10 mouse cellular contexts compared by ENCODE assay signal in genomic region chr2:25290816-25291130, GRCm38 (mm10). TPM values are rescaled to one million over a fixed set of nuclear protein-coding genes. Genes with fewer than 3 reads are reported as not detected.
A peak's percentile ranks its signal among the peaks of the same experiment; 100 is the strongest.
DNase-seq lines count a peak whose midpoint lies in the region; ATAC-seq and TF ChIP-seq lines count a peak whose summit lies in the region.
"Had no signal": no experiment of that assay in that cellular context is flagged by ENCODE, and none has a peak within 500 bp of the region (broad histone marks: within the 10 kb centered on the region; RNA-seq: fewer than 3 reads in every experiment).

No protein-coding gene starts in this region.

- ATAC-seq in embryonic facial prominence, embryonic 13.5 days (ENCODE audit: insufficient number of reproducible peaks, insufficient read depth, low FRiP score, low TSS enrichment, low read depth) = no peak
- ATAC-seq in intestine, embryonic 14.5 days (replicated peaks; ENCODE audit: low FRiP score, low TSS enrichment, low read depth) = no peak
- ATAC-seq in midbrain, embryonic 14.5 days (ENCODE audit: low FRiP score, low TSS enrichment) = no peak

- no peak for TF ChIP-seq POLR2A in lung, adult 2 months (IDR thresholded peaks at IDR 0.05; ENCODE audit: borderline replicate concordance, extremely low read depth, low read depth, low read length)

- WGBS in lung, adult 2 months = under 1% methylated on average over 18 of the region's 18 CpGs
- WGBS in embryonic facial prominence, embryonic 13.5 days = under 1% methylated on average over 18 of the region's 18 CpGs
- under 1% methylated on average over 18 of the region's 18 CpGs for WGBS in intestine, embryonic 14.5 days
- WGBS in midbrain, embryonic 14.5 days = under 1% methylated on average over 18 of the region's 18 CpGs

- H3K9me3 ChIP-seq in embryonic facial prominence, embryonic 13.5 days = no peaks in the 10 kb centered on the region
- H3K9me3 ChIP-seq in intestine, embryonic 14.5 days (ENCODE audit: control insufficient read depth, low read length) = no peaks in the 10 kb centered on the region
- H3K9me3 ChIP-seq in midbrain, embryonic 14.5 days (ENCODE audit: control insufficient read depth, low read length) = no peaks in the 10 kb centered on the region

- peak; percentile 25 for DNase-seq in lung, adult 2 months
- DNase-seq in lung, postnatal 10 days = no peak
- DNase-seq in intestine, embryonic 14.5 days (ENCODE audit: low spot score) = peak; percentile 63
- DNase-seq in midbrain, embryonic 14.5 days = peak; percentile 47
- no peak for DNase-seq in embryo, embryonic 11 days
- DNase-seq in thymus, postnatal 25 days = no peak
- no peak for DNase-seq in adrenal gland, postnatal 4 days (ENCODE audit: low spot score in 2 of 2)

- peak overlapping the region; percentile 35 for H3K4me3 ChIP-seq in lung, adult 2 months (replicated peaks; ENCODE audit: extremely low read depth, low read depth, low read length)
- H3K4me3 ChIP-seq in embryonic facial prominence, embryonic 13.5 days = peak overlapping the region; percentile 29
- H3K4me3 ChIP-seq in intestine, embryonic 14.5 days (ENCODE audit: low read depth, low read length) = no peak overlapping the region
- H3K4me3 ChIP-seq in midbrain, embryonic 14.5 days (replicated peaks; ENCODE audit: low read depth, low read length) = peak overlapping the region; percentile 22; the same call in 1 of the 2 replicates

- no peak overlapping the region for H3K9ac ChIP-seq in embryonic facial prominence, embryonic 13.5 days
- H3K9ac ChIP-seq in intestine, embryonic 14.5 days (ENCODE audit: low read length) = no peak overlapping the region
- H3K9ac ChIP-seq in midbrain, embryonic 14.5 days (replicated peaks; ENCODE audit: low read length) = no peak overlapping the region

- no peak overlapping the region for H3K27ac ChIP-seq in embryonic facial prominence, embryonic 13.5 days
- no peak overlapping the region for H3K27ac ChIP-seq in intestine, embryonic 14.5 days (ENCODE audit: low read depth)
- H3K27ac ChIP-seq in midbrain, embryonic 14.5 days (replicated peaks; ENCODE audit: low read depth, low read length) = no peak overlapping the region

- peaks cover 22% of the 10 kb centered on the region for H3K4me1 ChIP-seq in lung, adult 2 months (ENCODE audit: control insufficient read depth, insufficient read depth, low read length)
- peaks cover 40% of the 10 kb centered on the region for H3K4me1 ChIP-seq in embryonic facial prominence, embryonic 13.5 days
- H3K4me1 ChIP-seq in intestine, embryonic 14.5 days (replicated peaks; ENCODE audit: control insufficient read depth, insufficient read depth, low read length) = peaks cover 9% of the 10 kb centered on the region; the same call in 1 of the 2 replicates
- 0 out of 2 replicates have a peak, but pooled peaks cover 5% of the 10 kb centered on the region for H3K4me1 ChIP-seq in midbrain, embryonic 14.5 days (ENCODE audit: control insufficient read depth, insufficient read depth, low read length)

- peaks cover 7% of the 10 kb centered on the region for H3K36me3 ChIP-seq in embryonic facial prominence, embryonic 13.5 days
- peaks cover 4% of the 10 kb centered on the region for H3K36me3 ChIP-seq in intestine, embryonic 14.5 days (ENCODE audit: control insufficient read depth, insufficient read depth, low read length)
- H3K36me3 ChIP-seq in midbrain, embryonic 14.5 days (ENCODE audit: control insufficient read depth, insufficient read depth, low read length) = peaks cover 11% of the 10 kb centered on the region

- H3K27me3 ChIP-seq in embryonic facial prominence, embryonic 13.5 days = peaks cover 86% of the 10 kb centered on the region
- peaks cover 63% of the 10 kb centered on the region for H3K27me3 ChIP-seq in intestine, embryonic 14.5 days (replicated peaks; ENCODE audit: control insufficient read depth, insufficient read depth, low read length)
- peaks cover 59% of the 10 kb centered on the region for H3K27me3 ChIP-seq in midbrain, embryonic 14.5 days (ENCODE audit: control insufficient read depth, insufficient read depth, low read length)

- peak overlapping the region; percentile 60 for H3K4me2 ChIP-seq in embryonic facial prominence, embryonic 13.5 days
- H3K4me2 ChIP-seq in intestine, embryonic 14.5 days (ENCODE audit: low read length) = no peak overlapping the region
- peak overlapping the region; percentile 49 for H3K4me2 ChIP-seq in midbrain, embryonic 14.5 days (ENCODE audit: low read length)

- no peak for TF ChIP-seq CTCF in lung, adult 2 months (IDR thresholded peaks at IDR 0.05; ENCODE audit: insufficient read depth, low read length)

RNA-seq across cellular contexts. Expression of gene Lrrc26, which starts 1.1 kb away (rescaled TPM):
- polyA plus RNA-seq in lung, adult 2 months (2012; rRNA removed) = 52.8 and 59.6 TPM in 2 replicates
- polyA plus RNA-seq in embryonic facial prominence, embryonic 13.5 days (2015; fragmentation: Nextera tagmentation; extraction: Ambion mirVana) = 0.22 TPM in 2 replicates
- not detected in 2 replicates for polyA plus RNA-seq in intestine, embryonic 14.5 days (2014; fragmentation: Nextera tagmentation; extraction: Ambion mirVana)
- polyA plus RNA-seq in midbrain, embryonic 14.5 days (2014; fragmentation: Nextera tagmentation; extraction: Ambion mirVana) = 0.30 TPM in 1 of 2 replicates, not detected in the other
- not detected for total RNA-seq in adrenal gland, postnatal 4 days (2021)
- total RNA-seq: layer of hippocampus, adult 8-10 months had no signal

RNA-seq across cellular contexts. Expression of gene Tmem210, which starts 2.8 kb away (rescaled TPM):
- 0.40 TPM in 1 of 2 replicates, not detected in the other for polyA plus RNA-seq in lung, adult 2 months (2012; rRNA removed)
- not detected in 2 replicates for polyA plus RNA-seq in embryonic facial prominence, embryonic 13.5 days (2015; fragmentation: Nextera tagmentation; extraction: Ambion mirVana)
- polyA plus RNA-seq in intestine, embryonic 14.5 days (2014; fragmentation: Nextera tagmentation; extraction: Ambion mirVana) = not detected in 2 replicates
- polyA plus RNA-seq in midbrain, embryonic 14.5 days (2014; fragmentation: Nextera tagmentation; extraction: Ambion mirVana) = not detected in 2 replicates
- total RNA-seq in adrenal gland, postnatal 4 days (2021) = not detected
- total RNA-seq: layer of hippocampus, adult 8-10 months had no signal
- polyA plus RNA-seq: spleen, adult 2 months had no signal

RNA-seq across cellular contexts. Expression of gene Anapc2, which starts 18.5 kb away (rescaled TPM):
- polyA plus RNA-seq in lung, adult 2 months (2012; rRNA removed) = 82.1 and 133 TPM in 2 replicates
- polyA plus RNA-seq in embryonic facial prominence, embryonic 13.5 days (2015; fragmentation: Nextera tagmentation; extraction: Ambion mirVana) = 137 and 143 TPM in 2 replicates
- polyA plus RNA-seq in intestine, embryonic 14.5 days (2014; fragmentation: Nextera tagmentation; extraction: Ambion mirVana) = 100 and 110 TPM in 2 replicates
- 112 and 117 TPM in 2 replicates for polyA plus RNA-seq in midbrain, embryonic 14.5 days (2014; fragmentation: Nextera tagmentation; extraction: Ambion mirVana)
- total RNA-seq in adrenal gland, postnatal 4 days (2021) = 100 to 1,000 TPM; 110 to 115 TPM

RNA-seq across cellular contexts. Expression of gene Ssna1, which starts 18.5 kb away (rescaled TPM):
- 41.6 and 49.5 TPM in 2 replicates for polyA plus RNA-seq in lung, adult 2 months (2012; rRNA removed)
- polyA plus RNA-seq in embryonic facial prominence, embryonic 13.5 days (2015; fragmentation: Nextera tagmentation; extraction: Ambion mirVana) = 231 and 246 TPM in 2 replicates
- 229 and 240 TPM in 2 replicates for polyA plus RNA-seq in intestine, embryonic 14.5 days (2014; fragmentation: Nextera tagmentation; extraction: Ambion mirVana)
- 196 TPM in 2 replicates for polyA plus RNA-seq in midbrain, embryonic 14.5 days (2014; fragmentation: Nextera tagmentation; extraction: Ambion mirVana)
- total RNA-seq in adrenal gland, postnatal 4 days (2021) = 10 to 100 TPM; 56.0 to 56.8 TPM

RNA-seq across cellular contexts. Expression of gene Grin1, which starts 28.2 kb away (rescaled TPM):
- 0.46 and 0.52 TPM in 2 replicates for polyA plus RNA-seq in lung, adult 2 months (2012; rRNA removed)
- 0.38 and 1.2 TPM in 2 replicates for polyA plus RNA-seq in embryonic facial prominence, embryonic 13.5 days (2015; fragmentation: Nextera tagmentation; extraction: Ambion mirVana)
- 2.1 and 2.4 TPM in 2 replicates for polyA plus RNA-seq in intestine, embryonic 14.5 days (2014; fragmentation: Nextera tagmentation; extraction: Ambion mirVana)
- polyA plus RNA-seq in midbrain, embryonic 14.5 days (2014; fragmentation: Nextera tagmentation; extraction: Ambion mirVana) = 40.5 and 41.3 TPM in 2 replicates
- 10 to 100 TPM; 15.0 to 15.2 TPM for total RNA-seq in adrenal gland, postnatal 4 days (2021)

Comparison
In these comparisons a context has a peak if more than half of its experiments do, and no peak if none do; other contexts are left out.
1. DNase-seq: peak in lung, adult 2 months (single experiment), intestine, embryonic 14.5 days (single experiment) and midbrain, embryonic 14.5 days (single experiment); none in lung, postnatal 10 days (single experiment), embryo, embryonic 11 days (single experiment), thymus, postnatal 25 days (single experiment) and adrenal gland, postnatal 4 days (0 of 2).
2. RNA of gene Lrrc26, which starts 1.1 kb away (polyA plus RNA-seq): 52.8 to 59.6 TPM in lung, adult 2 months; 0.30 TPM in midbrain, embryonic 14.5 days, 0.22 TPM in embryonic facial prominence, embryonic 13.5 days and not detected in intestine, embryonic 14.5 days; every median in the first group is over 10 times any median in the second.